Mouse (Mus musculus): ENCODE results near the gene Acadl. TPM values are rescaled to one million over a fixed set of nuclear protein-coding genes. Genes with fewer than 3 reads are reported as not detected.

Gene Acadl
- total RNA-seq, 2 experiments from 2014 or later = 1,047 to 1,088 TPM

DNA sequence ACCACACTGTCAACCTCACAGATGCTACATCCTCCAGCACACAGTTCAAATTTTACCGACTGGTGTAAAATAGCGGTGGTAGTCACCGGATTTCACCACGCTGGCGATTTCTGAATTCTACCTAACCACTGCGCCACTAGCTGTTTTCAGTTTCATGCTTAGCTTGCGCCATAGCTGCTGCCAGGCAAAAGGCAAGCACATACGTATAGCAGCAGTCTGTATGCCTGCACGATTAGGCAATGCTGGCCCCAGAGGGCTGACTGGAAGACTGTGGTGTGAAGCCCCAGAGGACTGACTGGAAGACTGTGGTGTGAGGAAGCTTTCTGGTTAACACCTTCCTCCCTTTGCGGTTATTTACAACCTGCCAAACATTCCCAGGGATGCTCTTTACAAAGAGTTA lies 21.1 kb downstream of the Acadl start:
- intact Hi-C loops (cut with DNase I) = no loop called here
- DNase-seq (ENCODE audit: low spot score) = no peak

DNA sequence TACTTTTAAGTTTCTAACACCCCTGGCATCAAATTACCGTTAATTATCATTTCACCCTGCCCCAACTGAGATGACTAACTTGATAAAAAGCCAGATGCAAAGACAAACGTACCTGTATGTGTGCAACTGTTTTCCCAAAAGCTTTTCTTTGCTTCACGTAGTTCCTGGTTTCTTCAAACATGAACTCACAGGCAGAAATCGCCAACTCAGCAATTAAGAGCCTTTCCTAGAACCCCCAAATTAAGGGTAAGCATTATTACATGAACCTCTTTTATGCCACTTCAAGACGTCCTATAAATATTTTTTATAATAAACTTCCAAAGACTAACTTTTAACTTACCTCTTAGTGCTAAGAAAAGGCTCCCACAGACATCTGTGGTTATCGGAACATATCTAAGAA lies 21.6 kb downstream of the Acadl start:
- intact Hi-C loops (cut with DNase I) = no loop called here
- DNase-seq (ENCODE audit: low spot score) = no peak

DNA sequence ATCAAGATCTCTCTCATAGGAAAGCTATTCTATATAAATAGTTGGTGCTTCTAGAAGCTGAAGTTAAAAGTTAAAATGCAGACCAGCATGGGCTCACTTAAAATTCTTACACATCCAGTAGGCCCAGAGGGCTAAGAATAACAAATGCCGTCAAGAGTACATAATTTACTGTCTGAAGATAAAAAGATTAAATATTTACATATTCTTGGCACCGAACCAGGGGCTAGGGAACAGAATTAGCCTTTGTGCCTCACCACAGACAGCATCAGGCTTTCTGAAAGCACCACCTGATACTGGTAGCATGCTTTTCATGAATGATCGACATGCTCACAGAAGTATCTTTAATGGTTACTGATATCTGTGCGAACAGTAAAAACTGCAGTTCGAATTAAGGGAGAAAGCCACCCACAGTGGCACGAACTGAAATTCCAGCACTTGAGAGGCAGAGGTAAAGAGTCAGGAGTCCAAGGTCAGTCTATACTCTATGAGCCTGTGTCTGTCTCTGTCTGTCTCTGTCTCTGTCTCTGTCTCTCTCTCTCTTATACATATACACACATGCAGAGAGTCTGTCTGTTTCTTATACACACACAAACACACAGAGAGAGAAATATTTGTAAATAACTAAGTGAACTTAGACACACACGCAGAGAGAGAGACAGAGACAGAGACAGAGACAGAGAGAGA lies 23.2 kb downstream of the Acadl start:
- intact Hi-C loops (cut with DNase I) = loop anchor here (2.0 to 5.0 kb wide), 4 partner anchors 21 to 161 kb away; partner anchors contain the start of gene Acadl

DNA sequence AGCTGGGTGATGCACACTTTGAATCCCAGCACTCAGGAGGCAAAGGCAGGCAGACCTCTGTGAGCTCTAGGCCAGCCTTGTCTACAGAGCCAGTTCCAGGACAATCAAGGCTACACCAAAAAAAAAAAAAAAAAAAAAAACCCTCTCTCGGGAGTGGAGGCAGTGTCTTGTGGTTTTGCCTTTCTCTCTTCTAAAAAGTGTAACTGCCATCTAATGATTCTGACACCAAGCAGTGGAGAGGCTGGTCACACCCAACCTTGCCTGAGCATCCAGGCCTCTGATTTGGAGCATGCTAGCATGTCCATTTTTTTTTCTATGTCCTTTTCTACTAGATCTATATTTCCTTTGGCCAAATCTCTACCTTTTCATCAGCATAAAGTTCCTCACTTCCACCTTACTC lies 23.9 kb downstream of the Acadl start:
- no peak for DNase-seq (ENCODE audit: low spot score)
- intact Hi-C loops (cut with DNase I) = loop anchor here (2.0 to 5.0 kb wide), 4 partner anchors 20 to 160 kb away; partner anchors contain the start of gene Acadl

More for the DNA sequence above, 23.2 kb downstream of the Acadl start:
- DNase-seq (ENCODE audit: low spot score) = no peak

DNA sequence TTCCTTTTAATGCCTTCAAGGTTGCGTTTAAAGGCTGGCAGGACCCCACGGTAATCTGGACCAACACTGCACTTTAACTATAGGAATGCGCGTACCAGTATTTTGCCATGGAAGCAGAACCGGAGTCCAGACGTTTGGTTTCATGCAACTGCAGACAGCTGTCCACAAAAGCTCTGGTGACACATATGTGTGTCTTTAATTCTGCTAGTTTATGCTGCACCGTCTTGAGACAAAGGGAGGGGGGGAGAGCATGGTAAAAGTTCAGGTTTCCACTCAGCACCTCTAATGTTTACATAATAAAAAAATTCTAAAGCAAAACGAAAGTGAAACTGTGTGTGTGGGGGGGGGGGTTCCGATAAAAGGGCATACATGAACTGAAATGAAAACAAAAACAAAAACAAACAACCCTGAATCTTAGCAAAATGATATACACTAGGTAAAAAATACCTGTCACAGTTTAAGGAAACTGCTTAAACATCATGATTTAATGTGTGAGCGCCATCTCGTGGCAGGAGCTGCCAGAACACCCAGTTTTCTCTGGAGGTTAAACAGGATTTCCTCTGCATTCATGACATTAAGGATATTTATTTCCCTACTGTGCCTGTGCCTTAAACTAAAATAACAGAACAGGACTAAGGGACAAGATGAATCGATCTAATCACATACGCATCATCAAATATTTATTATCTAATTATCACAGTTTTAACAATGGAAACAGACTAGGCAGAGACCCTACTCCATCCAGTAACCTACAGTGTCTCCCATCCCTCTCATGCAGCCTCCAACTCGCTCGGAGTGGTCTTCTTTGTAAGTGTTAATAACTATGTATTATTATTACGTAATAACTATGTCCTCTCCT lies 24.7 kb downstream of the Acadl start:
- intact Hi-C loops (cut with DNase I) = loop anchor here (2.0 to 5.0 kb wide), 4 partner anchors 20 to 160 kb away; partner anchors contain the start of gene Acadl
- no peak for DNase-seq (ENCODE audit: low spot score)

DNA sequence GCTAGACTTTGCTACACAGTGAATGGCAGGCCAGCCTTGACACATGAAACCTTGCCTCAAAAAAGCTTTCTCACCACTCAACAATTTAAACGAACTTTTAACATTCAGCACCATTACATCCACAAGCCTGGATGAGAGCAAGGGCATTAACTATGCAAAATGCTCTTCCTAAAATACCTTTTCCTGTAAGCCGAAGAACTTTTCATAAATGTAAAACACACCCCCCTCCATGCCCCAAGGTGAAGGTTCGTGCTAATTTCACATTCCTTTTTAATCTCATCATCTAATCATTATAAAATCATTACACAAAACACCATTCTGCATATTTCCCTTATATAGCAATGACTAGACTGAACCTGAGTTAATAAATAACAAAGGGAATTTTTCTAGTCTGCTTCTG lies 25.9 kb downstream of the Acadl start:
- intact Hi-C loops (cut with DNase I) = loop anchor here (5.0 kb wide), 1 partner anchor 85 kb away; no protein-coding TSS in a partner anchor
- DNase-seq (ENCODE audit: low spot score) = no peak

DNA sequence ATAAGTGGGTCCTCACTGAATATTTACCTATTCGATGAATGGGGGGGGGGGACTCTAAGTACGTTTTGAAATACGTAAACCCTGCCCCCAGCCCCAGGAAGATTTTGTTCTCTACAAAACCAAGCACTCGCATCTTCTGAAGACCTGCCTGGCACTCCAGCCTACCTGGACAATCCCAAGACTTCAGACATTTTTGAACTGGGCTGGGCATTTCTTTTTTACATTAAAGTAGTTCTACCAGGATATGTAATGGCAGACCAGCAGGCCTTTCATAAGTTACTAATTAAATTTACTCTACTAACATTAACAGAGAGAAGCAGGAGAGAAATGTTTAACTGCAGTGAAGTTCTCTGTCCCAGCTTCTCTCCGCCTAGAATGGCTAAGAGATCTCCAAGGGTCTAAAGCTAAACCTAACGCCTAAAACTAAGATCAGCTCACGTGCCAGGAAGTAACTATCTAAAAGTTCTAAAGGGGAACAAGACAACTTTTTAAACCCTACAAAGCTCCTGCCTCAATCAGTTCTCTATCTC lies 30.4 kb downstream of the Acadl start:
- intact Hi-C loops (cut with DNase I) = loop anchor here (5.0 kb wide), 1 partner anchor 95 kb away; no protein-coding TSS in a partner anchor

DNA sequence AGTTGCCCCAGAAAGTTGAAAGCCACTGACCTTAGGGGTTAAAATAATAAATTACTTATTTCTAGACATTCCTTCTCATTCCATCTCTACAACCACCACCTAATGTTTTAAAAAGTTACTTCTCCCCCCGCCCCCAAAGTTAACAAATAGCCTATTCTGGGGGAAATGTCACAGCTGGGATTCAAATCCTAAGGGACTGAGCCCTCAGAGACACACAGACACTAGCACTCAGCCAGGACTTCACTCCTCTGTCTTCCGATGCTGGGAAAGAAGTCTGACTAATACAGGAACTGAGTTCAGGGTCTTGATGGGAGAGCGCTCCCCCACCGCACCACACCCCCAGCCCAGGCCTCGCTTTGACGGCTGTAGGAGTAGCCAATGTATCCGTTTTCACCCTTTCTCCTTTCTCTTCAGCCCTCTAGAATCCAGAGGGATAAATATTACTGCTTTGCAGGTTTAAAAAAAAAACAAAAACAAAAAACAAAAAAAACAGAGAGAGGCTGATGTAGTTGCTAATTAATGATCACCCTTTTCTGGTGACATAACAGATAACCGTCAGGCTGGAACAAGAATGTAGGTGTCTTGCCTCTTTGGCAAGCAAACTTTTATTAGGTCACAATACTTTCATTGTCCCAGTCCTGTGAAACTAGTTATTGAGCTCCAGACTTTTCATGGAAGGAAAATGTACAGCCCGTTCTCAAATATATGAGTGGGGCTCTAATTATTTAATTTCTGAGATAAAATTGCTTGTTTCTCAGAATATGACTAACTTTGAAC lies 31.1 kb downstream of the Acadl start:
- intact Hi-C loops (cut with DNase I) = loop anchor here (5.0 kb wide), 1 partner anchor 95 kb away; no protein-coding TSS in a partner anchor

More for the DNA sequence above, 30.4 kb downstream of the Acadl start:
- no peak for DNase-seq (ENCODE audit: low spot score)

DNA sequence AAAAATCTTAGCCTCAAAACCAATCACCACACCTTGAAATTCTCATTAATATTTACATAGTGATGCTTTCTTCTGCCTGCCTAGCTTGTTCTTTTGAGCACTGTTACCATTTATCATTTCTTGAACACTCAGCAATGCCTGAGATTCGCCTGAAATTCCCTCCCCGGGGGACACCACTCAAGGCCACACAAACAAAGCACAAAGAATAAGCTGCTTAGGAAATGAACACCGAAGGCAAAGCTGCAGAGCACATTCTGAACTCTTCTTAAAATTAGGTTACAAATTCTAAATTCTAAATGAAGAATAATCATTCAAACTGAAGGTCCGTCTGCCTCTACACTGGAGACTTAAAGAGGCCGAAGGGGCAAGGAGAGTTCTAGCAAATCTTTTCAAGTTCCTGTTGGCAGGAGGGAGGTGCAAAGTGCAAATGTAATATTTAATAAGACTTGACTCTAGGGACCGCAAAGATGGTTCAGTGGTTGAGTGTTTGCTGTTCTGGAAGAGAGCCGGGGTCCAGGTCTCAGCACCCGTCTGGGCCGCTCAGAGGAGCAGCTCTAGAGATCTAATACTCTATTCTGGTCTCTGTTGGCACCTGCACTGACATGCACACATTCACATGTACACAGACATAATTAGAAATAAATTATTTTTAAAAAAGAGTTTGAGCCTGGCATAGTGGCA lies 33.5 kb downstream of the Acadl start:
- intact Hi-C loops (cut with DNase I) = loop anchor here (5.0 kb wide), 1 partner anchor 92 kb away; no protein-coding TSS in a partner anchor
- no peak for DNase-seq (ENCODE audit: low spot score)

More for the DNA sequence above, 31.1 kb downstream of the Acadl start:
- DNase-seq (ENCODE audit: low spot score) = no peak

DNA sequence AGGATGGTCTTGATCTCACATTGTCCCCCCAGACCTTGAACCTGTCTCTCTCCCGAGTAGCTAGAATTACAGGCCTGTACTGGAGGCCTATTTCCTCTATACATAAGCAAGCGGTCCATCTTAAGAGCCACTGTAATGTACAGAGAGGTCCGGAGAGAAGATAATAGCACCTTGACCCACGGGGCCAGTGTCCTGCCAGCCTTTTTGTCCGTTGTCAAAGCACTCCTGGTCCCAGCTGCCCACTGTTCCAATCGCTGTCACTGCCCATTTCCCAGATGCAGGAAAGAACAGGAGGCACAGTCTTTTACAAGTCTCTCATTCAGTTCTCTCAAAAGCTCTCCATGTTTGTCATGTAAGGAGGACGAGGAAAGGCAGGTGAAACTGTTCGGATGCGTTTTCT lies 41.1 kb downstream of the Acadl start:
- DNase-seq (ENCODE audit: low spot score) = no peak
- intact Hi-C loops (cut with DNase I) = no loop called here

DNA sequence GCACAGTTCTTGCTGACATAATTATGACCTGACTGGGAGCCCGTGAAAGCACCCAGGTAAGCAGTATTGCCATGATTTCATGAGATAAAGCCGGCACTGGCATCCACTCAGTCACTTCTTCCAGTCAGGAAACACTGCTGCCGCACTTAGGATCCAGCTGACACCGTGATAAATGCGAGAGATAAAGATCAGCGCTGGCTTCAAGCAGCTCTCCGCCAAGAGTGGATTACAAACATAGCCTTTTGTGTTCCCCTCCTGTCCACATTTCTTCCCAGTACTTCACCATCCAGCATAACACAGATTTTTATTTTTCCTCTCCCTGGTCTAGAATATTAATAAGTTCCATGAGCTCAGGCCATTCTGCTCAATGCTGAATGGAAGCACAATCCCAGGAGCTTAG lies 42.8 kb downstream of the Acadl start:
- intact Hi-C loops (cut with DNase I) = no loop called here
- DNase-seq (ENCODE audit: low spot score) = no peak

DNA sequence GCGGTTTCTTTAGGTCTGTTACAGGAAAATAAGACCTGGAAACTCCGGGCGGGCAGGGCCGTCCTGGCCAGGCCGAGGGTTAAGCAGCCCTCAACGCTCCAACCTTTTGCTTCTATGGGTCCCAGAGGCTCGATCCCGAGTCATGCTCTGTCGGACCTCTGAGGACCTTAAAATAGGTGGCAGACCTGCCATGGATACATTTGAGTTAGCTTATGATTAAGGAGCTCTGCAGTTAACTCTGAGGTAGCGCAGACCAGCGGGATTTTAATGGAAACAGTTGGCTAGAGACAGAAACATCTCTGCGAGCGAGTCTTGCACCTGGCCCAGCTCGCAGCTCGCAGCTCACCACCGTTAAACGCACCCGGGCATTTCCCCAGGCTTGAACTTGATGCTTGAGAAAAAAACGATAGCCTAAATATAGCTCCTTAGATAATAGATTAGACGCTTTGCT lies 45.2 kb downstream of the Acadl start:
- intact Hi-C loops (cut with DNase I) = loop anchor here (2.0 to 5.0 kb wide), 3 partner anchors 21 to 116 kb away; partner anchors contain the start of genes Acadl and Rpe
- no peak for DNase-seq (ENCODE audit: low spot score)

DNA sequence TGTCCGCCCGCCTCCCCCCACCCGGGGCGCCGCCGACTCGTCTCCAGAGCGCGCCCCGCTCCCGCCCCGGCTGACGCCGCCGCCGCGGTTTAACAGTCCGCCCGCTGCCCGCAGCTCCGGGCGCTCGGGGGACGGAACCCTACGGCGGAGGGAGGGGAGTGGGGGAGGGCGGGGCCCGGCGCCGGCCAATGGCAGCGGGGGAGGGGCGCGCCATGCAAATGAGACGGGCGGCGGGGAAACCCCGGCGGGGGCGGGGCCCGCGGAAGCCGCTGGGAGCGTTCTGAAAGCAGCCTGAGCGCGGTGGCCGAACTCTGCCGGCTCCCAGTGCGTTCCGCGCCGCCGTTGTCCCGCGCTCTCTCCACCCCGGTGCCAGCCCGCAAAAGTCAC lies 45.6 kb downstream of the Acadl start, which contains the start of gene Kansl1l:
Kansl1l (minus strand) TSS at position 110 of the 387 bp plus-strand sequence.
- intact Hi-C loops (cut with DNase I) = loop anchor here (5.0 kb wide), 1 partner anchor 115 kb away; the partner anchor contains the start of gene Rpe

DNA sequence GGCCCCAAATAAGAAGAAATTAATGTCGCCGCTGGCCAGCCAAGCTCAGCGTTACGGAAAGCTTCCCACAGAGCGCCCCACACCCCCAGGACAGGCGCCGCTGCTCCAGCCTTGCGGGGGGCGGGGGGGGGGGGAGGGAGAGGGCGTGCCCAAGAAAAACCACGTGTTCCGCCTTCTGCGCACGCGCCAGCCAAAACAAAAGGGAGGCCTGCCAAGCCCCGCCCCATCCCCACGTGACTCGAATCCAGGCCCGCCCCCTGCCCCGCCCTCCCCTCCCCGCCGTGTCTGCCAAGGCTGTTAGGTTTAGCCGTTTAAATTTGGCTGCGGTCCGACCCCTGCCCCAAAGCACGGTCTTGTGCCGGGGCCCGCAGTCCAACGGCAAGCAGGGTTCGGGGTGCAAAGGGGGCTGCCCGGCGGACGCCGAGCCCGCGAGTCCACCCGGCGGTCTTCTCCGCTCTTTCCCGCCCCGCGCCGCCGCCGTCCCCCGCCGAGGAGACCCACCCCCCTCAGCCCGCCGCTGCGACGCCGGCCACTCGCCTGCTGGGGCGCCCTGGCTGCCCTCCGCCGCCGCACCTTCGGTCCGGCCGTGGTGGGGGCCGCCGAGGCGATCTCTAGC lies 46.1 kb downstream of the Acadl start:
- intact Hi-C loops (cut with DNase I) = loop anchor here (5.0 kb wide), 1 partner anchor 115 kb away; the partner anchor contains the start of gene Rpe
- DNase-seq (ENCODE audit: low spot score) = peak; percentile 77

More for the DNA sequence above, 45.6 kb downstream of the Acadl start, which contains the start of gene Kansl1l:
- peak; percentile 87 for DNase-seq (ENCODE audit: low spot score)

DNA sequence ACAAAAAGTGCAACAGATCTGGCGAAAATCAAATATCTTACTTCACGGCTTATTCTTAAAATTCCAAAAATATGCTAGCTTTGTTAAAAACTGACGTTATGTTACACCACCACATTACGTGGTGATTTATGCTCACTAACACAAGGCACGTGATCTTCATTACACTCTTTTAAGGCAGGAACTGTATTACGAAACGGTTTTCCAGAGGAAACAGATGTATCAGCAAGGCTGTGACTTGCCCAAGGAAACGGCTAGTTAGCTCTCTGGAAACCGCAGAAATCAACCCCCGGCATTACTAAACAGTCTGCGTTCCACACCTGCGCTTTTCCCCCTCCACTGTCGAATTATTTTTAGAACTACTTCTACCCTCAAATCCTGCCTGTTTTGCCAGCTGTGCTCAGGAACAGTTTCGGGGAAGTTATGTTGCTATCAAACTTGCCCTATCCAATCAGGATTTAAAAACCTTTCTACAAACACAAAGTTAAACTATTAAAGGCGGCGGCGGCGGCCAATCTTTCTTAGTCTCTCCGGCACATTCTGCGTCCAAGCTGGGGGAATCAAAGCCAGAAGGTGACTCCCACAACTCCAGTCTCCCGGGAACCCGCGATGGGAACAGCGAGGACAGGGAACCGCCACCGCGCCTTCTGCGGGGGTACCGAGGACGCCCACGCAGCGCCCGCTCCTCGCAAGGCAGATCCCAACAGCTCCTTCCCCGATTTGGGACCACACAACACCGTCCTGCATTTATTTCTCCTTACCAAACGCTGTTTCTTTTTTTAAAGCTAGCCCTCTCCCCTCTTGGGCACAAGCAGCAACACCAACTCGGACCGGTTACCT lies 46.9 kb downstream of the Acadl start:
- peak; percentile 34 for DNase-seq (ENCODE audit: low spot score)
- intact Hi-C loops (cut with DNase I) = loop anchor here (5.0 kb wide), 1 partner anchor 114 kb away; the partner anchor contains the start of gene Rpe

DNA sequence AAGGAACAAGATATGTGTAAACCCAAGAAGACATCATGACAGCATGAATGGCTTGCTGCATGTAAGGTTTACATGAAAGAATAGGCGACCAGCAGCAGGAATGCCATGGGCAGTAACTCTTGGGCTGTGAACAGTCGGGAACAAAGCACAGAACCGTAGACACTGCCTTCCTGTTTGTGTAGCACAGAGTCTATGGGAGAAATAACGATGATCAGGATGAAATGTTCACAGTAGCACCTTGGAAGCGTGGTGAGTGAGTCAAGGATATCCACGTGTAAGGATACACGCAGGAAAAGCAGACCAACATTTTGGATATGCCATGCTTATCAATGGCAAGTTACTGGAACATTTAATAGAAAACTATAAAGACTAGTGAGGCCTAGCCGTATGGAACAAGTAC lies 48.3 kb downstream of the Acadl start:
- no peak for DNase-seq (ENCODE audit: low spot score)
- intact Hi-C loops (cut with DNase I) = loop anchor here (5.0 kb wide), 2 partner anchors 47 to 112 kb away; partner anchors contain the start of gene Rpe

DNA sequence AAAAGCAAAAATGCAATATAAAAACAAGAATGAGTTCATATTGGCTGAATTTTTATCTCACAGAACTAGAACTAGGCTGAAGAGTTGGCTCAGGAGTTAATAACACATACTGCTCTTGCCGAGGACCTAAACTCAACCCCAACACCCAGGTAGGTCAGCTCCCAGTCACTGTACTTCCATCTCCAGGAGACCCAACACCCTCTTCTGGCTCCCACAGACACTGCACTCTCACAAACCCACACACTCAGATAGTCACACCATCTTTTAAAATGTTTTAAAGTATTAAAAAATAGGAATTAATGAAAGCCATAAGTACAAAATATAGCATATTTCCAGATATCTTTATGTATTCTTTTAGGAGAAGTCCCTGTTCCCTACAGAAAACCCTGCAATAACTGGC lies 49.9 kb downstream of the Acadl start:
- no peak for DNase-seq (ENCODE audit: low spot score)
- intact Hi-C loops (cut with DNase I) = loop anchor here (5.0 kb wide), 1 partner anchor 46 kb away; no protein-coding TSS in a partner anchor

Data from heart, postnatal 25 days (tissue).